Mouse (Mus musculus) ES-CJ7 (cell line): ENCODE data around the gene Aplnr.

ENCODE experiments used
- DNase-seq: peaks from one replicate; pipeline ENCODE4 v3.0.0; 2011; ENCODE audit warnings: low read depth, low spot score

Gene Aplnr

DNA sequence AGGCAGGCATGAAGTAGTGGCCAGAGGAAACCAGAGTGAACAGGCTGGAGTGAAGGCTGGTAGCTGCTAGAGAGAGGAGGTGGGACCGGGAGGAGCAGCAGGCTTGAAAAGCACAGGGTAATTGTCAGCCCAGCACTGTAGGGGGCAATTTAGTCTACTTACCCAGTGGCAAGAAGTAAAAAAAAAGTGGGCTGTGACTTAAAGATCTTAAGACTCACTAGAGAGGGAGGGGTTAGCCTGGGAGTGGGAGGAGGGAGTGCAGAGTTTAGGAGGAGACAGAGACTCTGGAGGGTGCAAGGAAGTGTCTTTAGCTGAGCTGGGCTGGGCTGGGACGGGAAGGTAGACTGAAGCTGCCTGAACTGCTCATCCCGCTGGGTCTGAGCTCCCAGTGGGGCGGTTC is at the start of gene Aplnr:
Gene Aplnr, plus strand, starts transcription at position 137 of the 400 bp plus-strand sequence.
- peak; percentile 68 for DNase-seq

DNA sequence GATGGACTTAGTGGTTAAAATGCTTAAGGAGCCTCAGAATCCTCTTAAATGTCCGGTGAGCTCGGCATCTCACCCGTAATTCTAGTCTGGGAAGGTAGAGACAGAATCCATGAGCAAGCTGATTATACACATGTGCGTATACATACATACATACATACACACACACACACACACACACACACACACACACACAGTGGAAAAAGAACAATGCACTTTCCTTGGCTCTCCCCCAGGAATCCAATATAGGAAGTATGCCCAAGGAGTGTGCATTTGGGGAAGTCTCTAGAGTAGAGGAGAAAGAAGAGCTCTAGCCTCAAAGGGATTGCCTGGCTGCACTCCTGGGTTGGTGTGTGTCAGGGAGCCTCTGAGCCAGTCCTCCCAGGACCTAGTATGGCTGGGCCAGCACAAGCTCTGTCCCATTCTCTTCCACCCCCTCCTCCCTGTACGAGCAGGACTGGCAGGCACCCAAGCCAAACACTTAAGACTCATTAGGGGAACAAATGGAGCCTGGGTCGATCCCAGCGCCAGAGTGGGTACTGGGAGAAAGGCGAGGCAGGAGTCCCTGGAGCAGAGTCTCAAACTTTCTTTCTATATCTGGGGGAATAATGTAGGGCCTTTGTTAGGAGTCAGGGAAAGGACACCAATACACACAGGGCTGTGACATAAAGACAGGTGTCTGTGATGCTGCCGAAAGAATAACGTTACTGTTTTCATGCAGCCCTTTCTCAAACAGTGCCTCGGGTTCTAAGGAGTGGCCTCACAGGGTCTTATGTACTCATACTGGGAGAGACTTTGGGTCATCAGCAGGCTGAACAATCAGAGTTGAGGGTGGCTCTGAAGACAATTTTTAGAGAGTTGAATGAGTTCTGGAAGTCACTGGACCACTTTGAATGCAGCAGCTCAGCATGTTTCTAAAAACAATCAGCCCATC is 47.0 kb upstream of the Aplnr start:
- no peak for DNase-seq

GRCm38 (mm10) chr2:85091325-85091724 is 44.7 kb upstream of the Aplnr start:
- DNase-seq: no peak

DNA sequence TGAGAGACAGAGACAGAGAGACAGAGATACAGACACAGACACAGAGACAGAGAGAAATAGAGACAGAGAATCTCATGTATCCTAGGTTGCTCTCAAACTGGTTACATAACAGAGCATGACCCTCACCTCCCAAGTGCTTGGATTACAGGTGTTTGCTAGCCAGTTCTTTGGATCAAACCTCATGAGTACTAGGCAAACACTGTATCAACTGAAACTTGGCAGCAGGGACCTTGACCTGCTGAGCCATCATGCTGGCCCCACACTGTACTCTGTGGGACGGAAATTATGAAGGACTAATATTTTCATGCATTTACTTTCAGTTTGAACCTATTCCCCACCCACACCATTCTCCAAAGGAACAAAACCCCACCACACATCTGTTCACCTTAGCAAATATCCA is 42.6 kb upstream of the Aplnr start:
- no peak for DNase-seq

GRCm38 (mm10) chr2:85095906-85096305 is 40.1 kb upstream of the Aplnr start:
- no peak for DNase-seq

GRCm38 (mm10) chr2:85098014-85098413 is 38.0 kb upstream of the Aplnr start:
- DNase-seq: no peak

DNA sequence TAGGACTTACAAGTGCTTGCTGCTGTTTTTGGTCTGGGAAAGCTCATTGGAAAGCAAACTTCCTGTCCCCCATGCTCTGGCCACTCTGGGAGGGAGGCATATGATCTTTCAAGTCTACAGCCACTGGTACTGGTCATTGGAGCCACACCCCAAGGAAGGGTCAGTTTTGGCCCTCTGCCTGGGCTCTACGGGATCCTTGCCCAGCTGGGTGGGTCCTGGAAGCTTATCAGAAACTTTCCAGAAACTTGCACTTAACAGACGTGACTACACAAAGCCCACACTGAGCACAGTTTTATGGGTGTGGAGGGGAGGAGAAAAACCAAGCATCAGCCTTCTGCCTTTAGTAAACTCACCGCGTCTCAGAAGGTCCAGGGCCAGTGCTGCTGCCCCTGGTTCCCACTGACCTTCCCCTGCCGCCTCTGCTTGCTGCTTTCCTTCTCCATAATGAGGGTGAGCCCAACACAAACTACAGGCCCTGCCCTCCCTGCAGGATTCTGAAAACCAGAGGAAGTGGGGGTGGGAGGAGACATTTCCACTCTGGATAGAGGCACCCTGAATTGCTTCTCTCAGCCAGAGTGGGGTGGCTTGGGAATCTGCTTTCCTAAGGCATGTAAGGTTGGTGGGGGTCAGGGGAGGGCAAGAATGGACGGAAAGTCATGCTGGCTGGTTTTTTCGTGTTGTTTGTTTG is 37.1 kb upstream of the Aplnr start:
- DNase-seq: no peak

GRCm38 (mm10) chr2:85103201-85103600 is 32.8 kb upstream of the Aplnr start:
- no peak for DNase-seq

DNA sequence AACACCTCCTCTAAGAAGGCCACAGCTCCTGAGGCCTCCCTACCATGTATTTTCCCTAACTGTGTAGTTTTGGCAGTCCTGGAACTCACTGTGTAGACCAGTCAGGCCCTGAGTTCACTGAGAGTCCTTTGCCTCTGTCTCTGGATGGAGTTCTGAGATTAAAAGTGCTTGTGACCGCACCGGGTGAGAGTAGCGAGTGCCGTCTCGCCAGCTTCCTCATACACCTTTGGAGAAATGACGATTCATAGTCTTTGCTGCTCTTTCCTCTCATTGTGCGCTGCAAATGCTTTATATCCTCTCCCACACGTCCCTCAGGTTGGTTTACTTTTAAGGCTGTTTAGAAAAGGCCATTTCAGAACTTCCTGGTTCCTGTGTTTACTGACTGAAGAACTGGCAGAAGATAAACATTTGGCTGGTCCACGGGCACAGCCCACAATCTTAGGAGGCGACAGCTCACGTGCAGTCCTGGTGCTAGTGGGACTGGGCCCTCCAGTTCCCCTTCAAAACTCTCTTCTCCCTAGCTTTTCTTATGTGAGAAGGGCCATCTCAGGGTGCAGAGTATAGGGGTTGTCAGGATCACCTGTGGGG is 30.5 kb upstream of the Aplnr start:
- no peak for DNase-seq

DNA sequence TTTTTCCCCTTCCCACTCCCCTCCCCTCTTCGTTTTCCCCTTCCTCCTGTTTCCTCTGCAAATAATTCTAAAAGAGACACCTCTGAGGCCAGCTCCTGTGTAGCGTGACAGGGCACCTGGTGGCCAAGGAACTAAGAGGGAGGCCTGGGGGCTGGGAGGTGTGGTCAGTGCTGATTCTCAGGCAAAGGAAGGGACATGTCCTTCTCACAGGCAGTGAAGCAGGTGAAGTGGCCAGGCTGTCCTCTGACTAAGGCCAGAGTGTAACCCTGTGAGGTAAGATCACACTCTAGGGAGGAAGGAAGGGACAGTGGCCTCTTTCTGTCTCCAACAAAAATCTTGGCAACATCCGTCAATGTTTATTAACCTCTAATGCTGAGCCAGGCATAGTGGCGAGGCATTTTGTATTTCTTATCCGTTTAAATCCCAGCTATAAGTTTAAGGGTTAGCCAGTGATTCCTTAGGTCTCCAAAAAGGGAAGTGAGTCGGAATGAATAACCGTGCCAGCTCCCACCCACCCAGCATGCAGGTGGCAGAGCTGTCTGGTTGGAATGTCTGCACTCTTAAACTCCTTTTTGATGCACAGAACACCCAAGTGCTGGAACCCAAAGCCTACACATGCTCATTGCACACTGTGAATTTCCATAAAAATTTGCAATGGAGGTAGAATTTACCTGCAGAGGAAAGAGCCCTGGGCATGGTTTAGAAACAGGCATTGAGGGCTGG is 29.8 kb upstream of the Aplnr start:
- no peak for DNase-seq

DNA sequence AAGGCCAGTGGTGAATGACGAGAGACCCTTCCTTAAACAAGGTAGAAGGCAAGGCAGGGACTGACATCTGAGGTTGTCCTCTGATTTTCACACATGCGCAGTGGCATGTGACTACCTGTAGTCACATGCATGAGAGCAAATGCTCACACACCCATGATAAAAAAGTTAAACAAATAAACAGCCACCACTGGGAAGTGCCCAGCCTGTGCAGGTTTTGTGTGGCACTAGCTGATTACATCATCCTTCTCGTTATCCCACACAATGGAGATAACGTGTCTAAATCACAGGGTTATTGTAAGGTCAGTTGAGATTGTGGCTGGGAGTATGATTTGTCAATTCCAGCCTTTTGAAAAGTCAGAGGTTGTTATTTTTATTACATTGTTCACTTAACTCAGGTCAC is 29.1 kb upstream of the Aplnr start:
- no peak for DNase-seq

DNA sequence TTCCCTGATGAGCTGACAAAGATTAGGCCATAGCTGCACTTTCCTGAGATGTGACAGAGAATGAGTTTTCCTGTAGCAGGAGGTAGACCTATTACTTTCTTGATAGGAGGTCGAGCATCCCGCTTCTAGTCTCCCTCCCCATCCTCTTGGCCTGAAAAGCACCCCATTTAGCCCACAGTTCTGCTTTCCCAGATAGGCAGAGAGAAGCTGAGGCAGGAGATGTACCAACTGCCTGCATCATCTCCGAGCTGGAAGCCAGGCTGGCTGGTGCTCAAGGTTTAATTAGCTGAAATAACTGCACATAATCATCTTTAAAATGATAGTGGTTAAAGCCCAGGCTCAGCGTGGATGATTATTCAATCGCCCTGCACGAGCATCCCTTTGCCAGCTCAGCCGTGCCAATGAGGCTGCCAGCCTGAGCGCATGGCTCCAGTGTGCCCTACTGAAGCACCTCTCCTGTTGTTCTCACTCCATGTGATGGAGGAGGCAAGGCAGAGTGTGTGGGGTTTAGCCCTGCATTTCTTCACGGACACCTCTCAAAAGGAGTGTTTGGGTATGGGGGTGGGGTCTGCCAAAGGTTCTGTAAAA is 25.6 kb upstream of the Aplnr start:
- DNase-seq: no peak

DNA sequence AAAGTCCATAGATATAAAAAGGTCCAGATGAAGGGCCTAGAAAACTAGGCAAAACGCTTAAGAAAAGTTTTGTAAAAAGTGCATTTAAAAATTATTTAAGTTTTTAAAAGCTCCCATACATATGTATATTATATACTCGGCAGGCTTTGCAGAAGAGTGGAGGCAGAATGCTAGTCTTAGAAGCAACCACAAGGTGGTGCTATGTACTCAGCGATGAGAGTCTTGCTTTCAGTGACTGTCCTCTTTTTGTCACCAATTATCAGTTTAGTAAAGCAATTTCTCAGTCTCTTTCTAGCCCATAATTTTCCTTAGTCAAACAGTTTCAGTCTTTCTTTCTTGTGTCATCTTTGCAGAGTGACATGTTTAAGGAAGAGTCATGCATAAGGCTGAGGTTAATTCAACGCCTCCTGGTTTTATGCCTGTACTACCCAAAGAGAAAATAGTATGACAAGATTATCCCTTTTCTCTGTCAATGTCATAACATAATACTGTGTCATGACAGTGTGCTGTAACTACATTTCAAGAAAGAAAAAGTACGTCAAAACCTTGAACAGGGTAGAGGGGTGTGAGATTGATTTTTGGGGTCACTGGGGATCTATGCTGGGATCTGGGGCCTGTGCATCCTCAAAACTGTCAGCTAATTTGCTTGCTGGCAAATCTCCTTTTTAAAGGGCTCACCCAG is 12.7 kb upstream of the Aplnr start:
- peak; percentile 38 for DNase-seq

GRCm38 (mm10) chr2:85123869-85124535 is 12.0 kb upstream of the Aplnr start:
- DNase-seq: peak; percentile 77

GRCm38 (mm10) chr2:85129496-85129971 is 6.5 kb upstream of the Aplnr start:
- no peak for DNase-seq

DNA sequence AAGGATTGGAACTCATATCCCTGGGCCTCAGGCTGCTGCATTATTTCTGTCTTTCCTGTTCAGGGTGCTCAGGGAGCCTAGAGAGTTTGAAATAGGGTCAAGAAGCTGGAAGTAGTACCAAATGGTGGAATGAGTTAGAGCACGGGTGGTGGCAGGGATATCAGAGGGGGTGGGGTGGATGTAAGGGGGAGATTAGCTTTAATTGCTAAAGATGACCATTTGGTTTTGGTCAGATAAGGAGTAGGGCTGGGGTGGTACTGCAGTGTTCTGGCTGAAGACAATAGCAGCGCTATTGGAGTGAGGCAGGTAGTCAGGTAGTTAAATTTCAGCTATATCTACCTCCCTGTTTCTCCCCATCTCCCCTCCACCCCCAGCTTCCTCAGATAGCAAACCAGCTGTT is 4.8 kb upstream of the Aplnr start:
- DNase-seq: no peak

GRCm38 (mm10) chr2:85131724-85132123 is 4.3 kb upstream of the Aplnr start:
- DNase-seq: no peak

DNA sequence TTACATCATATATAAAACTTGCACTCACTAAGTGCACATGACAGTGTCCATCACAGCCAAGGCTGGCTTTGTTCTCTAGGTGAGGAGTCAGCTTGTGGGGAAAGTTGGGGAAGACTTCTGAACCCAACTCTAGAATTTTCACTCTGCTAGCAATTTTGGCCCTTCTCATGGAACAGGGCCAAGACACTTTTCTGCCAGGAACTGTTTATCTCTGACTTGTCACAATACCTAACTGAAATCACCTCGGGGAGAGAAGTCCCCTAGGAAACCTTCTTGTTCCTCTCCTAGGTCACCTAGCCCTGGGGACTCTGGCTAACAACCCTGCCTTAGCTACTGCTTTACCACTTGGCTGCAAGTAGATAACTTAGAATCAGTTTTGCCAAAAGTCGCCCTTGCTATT is 3.8 kb upstream of the Aplnr start:
- no peak for DNase-seq

DNA sequence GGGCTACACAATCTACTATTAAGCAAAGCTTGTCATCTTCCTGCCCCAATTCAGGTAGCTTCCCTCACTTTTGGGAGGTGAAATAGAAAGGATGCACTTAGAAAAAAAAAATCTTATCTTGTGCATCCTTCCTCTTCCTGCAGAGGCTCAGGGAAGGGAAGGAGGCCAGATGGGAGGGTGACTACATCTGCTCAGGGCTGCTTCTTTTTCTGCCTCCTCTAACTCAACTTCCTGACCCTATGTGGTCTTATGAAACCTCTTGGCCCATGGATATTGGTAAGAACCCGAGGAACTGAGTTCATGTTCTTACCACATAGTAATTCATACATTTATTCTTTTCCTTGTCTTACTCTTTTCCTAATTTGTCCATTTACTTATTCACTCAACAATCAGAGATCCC is 926 bp upstream of the Aplnr start:
- DNase-seq: no peak

DNA sequence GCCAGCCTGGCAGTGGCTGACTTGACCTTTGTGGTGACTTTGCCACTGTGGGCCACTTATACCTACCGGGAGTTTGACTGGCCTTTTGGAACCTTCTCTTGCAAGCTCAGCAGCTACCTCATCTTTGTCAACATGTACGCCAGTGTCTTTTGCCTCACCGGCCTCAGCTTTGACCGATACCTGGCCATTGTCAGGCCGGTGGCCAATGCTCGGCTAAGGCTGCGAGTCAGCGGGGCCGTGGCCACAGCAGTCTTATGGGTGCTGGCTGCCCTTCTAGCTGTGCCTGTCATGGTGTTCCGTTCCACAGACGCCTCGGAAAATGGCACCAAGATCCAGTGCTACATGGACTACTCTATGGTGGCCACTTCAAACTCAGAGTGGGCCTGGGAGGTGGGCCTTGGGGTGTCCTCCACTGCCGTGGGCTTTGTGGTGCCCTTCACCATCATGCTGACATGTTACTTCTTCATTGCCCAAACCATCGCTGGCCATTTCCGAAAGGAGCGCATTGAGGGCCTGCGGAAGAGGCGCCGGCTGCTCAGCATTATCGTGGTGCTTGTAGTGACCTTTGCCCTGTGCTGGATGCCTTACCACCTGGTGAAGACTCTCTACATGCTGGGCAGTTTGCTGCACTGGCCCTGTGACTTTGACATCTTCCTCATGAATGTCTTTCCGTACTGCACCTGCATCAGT is 951 bp downstream of the Aplnr start:
- no peak for DNase-seq
